ENCODE assay signal across 8 mouse cellular contexts in genomic region chr7:4547221-4547641, GRCm38 (mm10). TPM values are rescaled to one million over a fixed set of nuclear protein-coding genes. Genes with fewer than 3 reads are reported as not detected.
DNase-seq lines count a peak whose midpoint lies in the region; ATAC-seq and TF ChIP-seq lines count a peak whose summit lies in the region.

Syt5 (minus strand) TSS chr7:4547541.

- H3K9ac ChIP-seq in kidney, embryonic 14.5 days (ENCODE audit: low read depth, low read length): peak within 1 kb of the TSS; percentile 23; the same call in 1 of the 2 replicates
- H3K9ac ChIP-seq in forebrain, postnatal 0 days: peak within 1 kb of the TSS; percentile 84
- H3K9ac ChIP-seq in midbrain, embryonic 11.5 days (ENCODE audit: low read length): peak within 1 kb of the TSS; percentile 51

- DNase-seq in kidney, postnatal 36 days: no peak
- peak; percentile 82 for DNase-seq in brain, embryonic 18.5 days (ENCODE audit: low read depth, low spot score)
- DNase-seq in forebrain, postnatal 0 days: peak; percentile 93
- DNase-seq in layer of hippocampus, postnatal 25 days (ENCODE audit: extremely low spot score in 1 of 2, low spot score in 1 of 2): peak; percentile 55 to 65
- peak; percentile 89 for DNase-seq in midbrain, embryonic 11.5 days (ENCODE audit: low spot score, missing footprints)
- DNase-seq in spleen, postnatal 10 days (ENCODE audit: low spot score in 2 of 2): no peak
- no peak for DNase-seq in urinary bladder, postnatal 14 days (ENCODE audit: low spot score)

- H3K27me3 ChIP-seq in kidney, embryonic 14.5 days (ENCODE audit: control insufficient read depth, insufficient read depth, low read length): no peaks in the 10 kb centered on the region; the same call in 1 of the 2 replicates
- no peaks in the 10 kb centered on the region for H3K27me3 ChIP-seq in forebrain, postnatal 0 days (ENCODE audit: insufficient read depth, low read length)
- H3K27me3 ChIP-seq in midbrain, embryonic 11.5 days (ENCODE audit: control insufficient read depth, insufficient read depth, low read length): no peaks in the 10 kb centered on the region

- H3K9me3 ChIP-seq in kidney, embryonic 14.5 days (ENCODE audit: control insufficient read depth, low read length): no peaks in the 10 kb centered on the region
- H3K9me3 ChIP-seq in forebrain, postnatal 0 days (ENCODE audit: low read length): no peaks in the 10 kb centered on the region
- H3K9me3 ChIP-seq in midbrain, embryonic 11.5 days (ENCODE audit: control insufficient read depth, low read length): no peaks in the 10 kb centered on the region

- H3K27ac ChIP-seq in kidney, embryonic 14.5 days (ENCODE audit: low read depth, low read length): no peak within 1 kb of the TSS
- H3K27ac ChIP-seq in forebrain, postnatal 0 days (ENCODE audit: low read depth, low read length): peak within 1 kb of the TSS; percentile 94
- peak within 1 kb of the TSS; percentile 42 for H3K27ac ChIP-seq in midbrain, embryonic 11.5 days (ENCODE audit: low read depth, low read length)

- no peaks in the 10 kb centered on the region for H3K36me3 ChIP-seq in kidney, embryonic 14.5 days (ENCODE audit: control insufficient read depth, insufficient read depth, low read length)
- H3K36me3 ChIP-seq in forebrain, postnatal 0 days (ENCODE audit: insufficient read depth): peaks cover 9% of the 10 kb centered on the region; the same call in 1 of the 2 replicates
- no peaks in the 10 kb centered on the region for H3K36me3 ChIP-seq in midbrain, embryonic 11.5 days (ENCODE audit: control insufficient read depth, insufficient read depth, low read length)

- H3K4me3 ChIP-seq in kidney, embryonic 14.5 days (ENCODE audit: low read length): peak within 1 kb of the TSS; percentile 32
- peak within 1 kb of the TSS; percentile 61 for H3K4me3 ChIP-seq in forebrain, postnatal 0 days (ENCODE audit: low read depth, low read length)
- peak within 1 kb of the TSS; percentile 45 for H3K4me3 ChIP-seq in midbrain, embryonic 11.5 days (ENCODE audit: low read depth, low read length)

- WGBS in kidney, embryonic 14.5 days: 9% methylated on average over 33 of the region's 33 CpGs
- WGBS in forebrain, postnatal 0 days: 6% methylated on average over 33 of the region's 33 CpGs
- 11% methylated on average over 33 of the region's 33 CpGs for WGBS in midbrain, embryonic 11.5 days

- H3K4me1 ChIP-seq in kidney, embryonic 14.5 days (ENCODE audit: control insufficient read depth, insufficient read depth, low read length): no peaks in the 10 kb centered on the region
- peaks cover 9% of the 10 kb centered on the region for H3K4me1 ChIP-seq in forebrain, postnatal 0 days (ENCODE audit: insufficient read depth)
- H3K4me1 ChIP-seq in midbrain, embryonic 11.5 days (ENCODE audit: control insufficient read depth, insufficient read depth, low read length): peaks cover 8% of the 10 kb centered on the region

- no peak; the same call in none of the 2 replicates for TF ChIP-seq CTCF in forebrain, postnatal 0 days (IDR thresholded peaks at IDR 0.05; ENCODE audit: low read depth)

- peak; percentile 58 for ATAC-seq in kidney, embryonic 14.5 days (ENCODE audit: low FRiP score, low TSS enrichment)
- peak; percentile 85 for ATAC-seq in forebrain, postnatal 0 days
- ATAC-seq in midbrain, embryonic 11.5 days (ENCODE audit: low FRiP score): peak; percentile 68

- H3K4me2 ChIP-seq in kidney, embryonic 14.5 days (replicated peaks; ENCODE audit: low read depth, low read length): peak within 1 kb of the TSS; percentile 62
- peak within 1 kb of the TSS; percentile 70 for H3K4me2 ChIP-seq in forebrain, postnatal 0 days (ENCODE audit: low read depth)
- peak within 1 kb of the TSS; percentile 75 for H3K4me2 ChIP-seq in midbrain, embryonic 11.5 days

RNA-seq across cellular contexts. Expression of gene Syt5, which starts in this region (rescaled TPM):
- 5.3 and 5.5 TPM in 2 replicates for polyA plus RNA-seq in kidney, embryonic 14.5 days (2014; fragmentation: Nextera tagmentation; extraction: Ambion mirVana)
- 170 and 231 TPM in 2 replicates for total RNA-seq in forebrain, postnatal 0 days (2014; rRNA removed)
- polyA plus RNA-seq in forebrain, postnatal 0 days (2015; fragmentation: Nextera tagmentation; extraction: Ambion mirVana): 301 and 305 TPM in 2 replicates
- total RNA-seq in layer of hippocampus, postnatal 25 days (2021): 100 to 1,000 TPM; 213 to 232 TPM
- 10.4 and 10.5 TPM in 2 replicates for polyA plus RNA-seq in midbrain, embryonic 11.5 days (2014; fragmentation: Nextera tagmentation; extraction: Ambion mirVana)

Comparison
In these comparisons a context has a peak if more than half of its experiments do, and no peak if none do; other contexts are left out.
1. RNA of gene Syt5 (polyA plus RNA-seq): 301 to 305 TPM in forebrain, postnatal 0 days; 10.4 to 10.5 TPM in midbrain, embryonic 11.5 days and 5.3 to 5.5 TPM in kidney, embryonic 14.5 days; every median in the first group is over 10 times any median in the second.
2. H3K9ac ChIP-seq: peak in every context shown above with its lines; median percentile 84 in forebrain, postnatal 0 days; 51 in midbrain, embryonic 11.5 days; 23 in kidney, embryonic 14.5 days.
3. DNase-seq: peak in brain, embryonic 18.5 days (single experiment), forebrain, postnatal 0 days (single experiment), layer of hippocampus, postnatal 25 days (2 of 2) and midbrain, embryonic 11.5 days (single experiment); none in kidney, postnatal 36 days (0 of 2), spleen, postnatal 10 days (0 of 2) and urinary bladder, postnatal 14 days (single experiment).
4. Peak in every context shown above with its lines, with median percentiles within 50 percentile points of each other: ATAC-seq, H3K4me2 ChIP-seq and H3K4me3 ChIP-seq.